Mouse (Mus musculus) forebrain, embryonic 12.5 days (tissue): Measurements from ENCODE around the gene Snta1. TPM values are rescaled to one million over a fixed set of nuclear protein-coding genes. Genes with fewer than 3 reads are reported as not detected.

ENCODE experiments used
- ATAC-seq: fragments of 200-750 bp; cut with Nextera tagmentation; 2 replicates; pipeline ENCODE4 v1.8.0; 2017; ENCODE audit warnings: moderate TSS enrichment; ENCODE audit not compliant: low FRiP score
- H3K27ac ChIP-seq: fragments of 300-500 bp; sonication (generic); 2 replicates; pipeline ENCODE4 v1.5.1; 2016; ENCODE audit warnings: mild to moderate bottlenecking
- H3K27me3 ChIP-seq: fragments of 300-500 bp; sonication (generic); 2 replicates; pipeline ENCODE4 v1.6.1; 2016; ENCODE audit warnings: mild to moderate bottlenecking
- H3K36me3 ChIP-seq: fragments of 300-500 bp; sonication (generic); replicated peaks from 2 replicates; pipeline ENCODE4 v1.6.1; 2016; ENCODE audit warnings: mild to moderate bottlenecking
- H3K4me1 ChIP-seq: fragments of 300-500 bp; sonication (generic); 2 replicates; pipeline ENCODE4 v1.6.1; 2016
- H3K4me2 ChIP-seq: fragments of 300-500 bp; sonication (generic); 2 replicates; pipeline ENCODE4 v1.6.1; 2016; ENCODE audit warnings: mild to moderate bottlenecking, moderate library complexity
- H3K4me3 ChIP-seq: fragments of 300-500 bp; sonication (generic); replicated peaks from 2 replicates; pipeline ENCODE4 v1.5.1; 2016; ENCODE audit warnings: mild to moderate bottlenecking
- H3K9ac ChIP-seq: fragments of 300-500 bp; sonication (generic); 2 replicates; pipeline ENCODE4 v1.6.1; 2016; ENCODE audit warnings: mild to moderate bottlenecking
- H3K9me3 ChIP-seq: fragments of 300-500 bp; sonication (generic); 2 replicates; pipeline ENCODE4 v1.6.1; 2016
- WGBS: fragments of 180-500 bp; shearing (Covaris S2); methylation state at CpG from one replicate; pipeline ENCODE4 v1.1.7; 2016; 5-methylcytosine and 5-hydroxymethylcytosine counted together
- polyA plus RNA-seq: library from polyadenylated mRNA; unstranded; fragments of >200 nt; fragmentation: Nextera tagmentation; extraction: Ambion mirVana; gene quantifications from 2 replicates; pipeline ENCODE4 v1.2.1, GENCODE M21; 2016

The Snta1 gene
- polyA plus RNA-seq, 1 experiment from 2014 or later = 4.2 TPM

- H3K9ac ChIP-seq = no peak overlapping the region
- H3K4me1 ChIP-seq = peaks cover 38% of the 10 kb centered on the region
- H3K27me3 ChIP-seq = no peaks in the 10 kb centered on the region
- H3K4me3 ChIP-seq = no peak overlapping the region
- no peak overlapping the region for H3K4me2 ChIP-seq
- no peak overlapping the region for H3K27ac ChIP-seq
- no peaks in the 10 kb centered on the region for H3K9me3 ChIP-seq
- 93% methylated on average over 7 of the region's 7 CpGs for WGBS
- ATAC-seq = no peak
- H3K36me3 ChIP-seq = no peaks in the 10 kb centered on the region
Measured at GRCm38 (mm10) chr2:154434690-154435089, 26.8 kb upstream of the Snta1 start.

- H3K27ac ChIP-seq = no peak overlapping the region
Measured at GRCm38 (mm10) chr2:154433391-154433790, 25.5 kb upstream of the Snta1 start.

GRCm38 (mm10) chr2:154432696-154433095, 24.8 kb upstream of the Snta1 start:
- 77% methylated on average over 2 of the region's 2 CpGs for whole genome bisulfite sequencing
- no peak for ATAC-seq
- Histone ChIP-seq H3K9ac (no peak overlapping the region), H3K9me3 (no peaks in the 10 kb centered on the region), H3K27me3 (0 out of 2 replicates have a peak, but pooled peaks cover 5% of the 10 kb centered on the region), H3K27ac (no peak overlapping the region), H3K4me1 (peaks cover 25% of the 10 kb centered on the region), H3K36me3 (no peaks in the 10 kb centered on the region), H3K4me2 (no peak overlapping the region), H3K4me3 (no peak overlapping the region)

More at GRCm38 (mm10) chr2:154433391-154433790, 25.5 kb upstream of the Snta1 start:
- H3K9me3 ChIP-seq = no peaks in the 10 kb centered on the region
- no peaks in the 10 kb centered on the region for H3K27me3 ChIP-seq
- no peak overlapping the region for H3K4me2 ChIP-seq
- no peak for ATAC-seq
- H3K4me3 ChIP-seq = no peak overlapping the region
- H3K9ac ChIP-seq = no peak overlapping the region
- no peaks in the 10 kb centered on the region for H3K36me3 ChIP-seq
- peaks cover 25% of the 10 kb centered on the region for H3K4me1 ChIP-seq
- WGBS = 70% methylated on average over 3 of the region's 3 CpGs

GRCm38 (mm10) chr2:154430566-154430965, 22.7 kb upstream of the Snta1 start:
- no peak for ATAC-seq
- no peak overlapping the region for H3K4me3 ChIP-seq
- no peaks in the 10 kb centered on the region for H3K36me3 ChIP-seq
- no peak overlapping the region for H3K27ac ChIP-seq
- no peak overlapping the region for H3K9ac ChIP-seq
- H3K4me2 ChIP-seq = no peak overlapping the region
- 0 out of 2 replicates have a peak, but pooled peaks cover 5% of the 10 kb centered on the region for H3K27me3 ChIP-seq
- no peaks in the 10 kb centered on the region for H3K9me3 ChIP-seq
- 95% methylated on average over 2 of the region's 2 CpGs for WGBS
- H3K4me1 ChIP-seq = peaks cover 28% of the 10 kb centered on the region

- no peak overlapping the region for H3K9ac ChIP-seq
- H3K4me3 ChIP-seq = no peak overlapping the region
- H3K4me1 ChIP-seq = peaks cover 20% of the 10 kb centered on the region
- H3K36me3 ChIP-seq = no peaks in the 10 kb centered on the region
- WGBS = 19% methylated on average over 17 of the region's 17 CpGs
- no peak for ATAC-seq
- H3K9me3 ChIP-seq = no peaks in the 10 kb centered on the region
- H3K27ac ChIP-seq = peak overlapping the region; percentile 93
- peak overlapping the region; percentile 39 for H3K4me2 ChIP-seq
- H3K27me3 ChIP-seq = 0 out of 2 replicates have a peak, but pooled peaks cover 5% of the 10 kb centered on the region
Measured at GRCm38 (mm10) chr2:154427853-154428360, 20.0 kb upstream of the Snta1 start.

GRCm38 (mm10) chr2:154426905-154427852, 19.3 kb upstream of the Snta1 start:
- Histone ChIP-seq H3K4me2 (peak overlapping the region; percentile 65), H3K27me3 (0 out of 2 replicates have a peak, but pooled peaks cover 5% of the 10 kb centered on the region), H3K4me1 (peaks cover 23% of the 10 kb centered on the region), H3K27ac (peak overlapping the region; percentile 93), H3K36me3 (no peaks in the 10 kb centered on the region), H3K9me3 (no peaks in the 10 kb centered on the region), H3K9ac (peak overlapping the region; percentile 54; the same call in 1 of the 2 replicates), H3K4me3 (peak overlapping the region; percentile 38)
- 26% methylated on average over 11 of the region's 11 CpGs for WGBS
- ATAC-seq = peak; percentile 33; the same call in 1 of the 2 replicates

GRCm38 (mm10) chr2:154426188-154426904, 18.4 kb upstream of the Snta1 start:
- peak; percentile 88 for ATAC-seq
- Histone ChIP-seq H3K4me3 (peak overlapping the region; percentile 38), H3K9ac (peak overlapping the region; percentile 54), H3K27me3 (0 out of 2 replicates have a peak, but pooled peaks cover 5% of the 10 kb centered on the region), H3K27ac (peak overlapping the region; percentile 93), H3K4me2 (peak overlapping the region; percentile 65), H3K9me3 (no peaks in the 10 kb centered on the region), H3K4me1 (peaks cover 31% of the 10 kb centered on the region), H3K36me3 (no peaks in the 10 kb centered on the region)
- 1% methylated on average over 24 of the region's 25 CpGs for WGBS

GRCm38 (mm10) chr2:154425522-154425921, 17.6 kb upstream of the Snta1 start:
- Histone ChIP-seq H3K9me3 (no peaks in the 10 kb centered on the region), H3K27me3 (0 out of 2 replicates have a peak, but pooled peaks cover 5% of the 10 kb centered on the region), H3K36me3 (no peaks in the 10 kb centered on the region), H3K27ac (peak overlapping the region; percentile 93), H3K4me3 (no peak overlapping the region), H3K4me1 (peaks cover 39% of the 10 kb centered on the region), H3K4me2 (no peak overlapping the region), H3K9ac (no peak overlapping the region)
- no peak for ATAC-seq
- 88% methylated on average over 3 of the region's 3 CpGs for WGBS

GRCm38 (mm10) chr2:154423548-154423947, 15.6 kb upstream of the Snta1 start:
- Histone ChIP-seq H3K4me3 (no peak overlapping the region), H3K27ac (no peak overlapping the region), H3K4me1 (peaks cover 47% of the 10 kb centered on the region), H3K9ac (no peak overlapping the region), H3K36me3 (no peaks in the 10 kb centered on the region), H3K27me3 (0 out of 2 replicates have a peak, but pooled peaks cover 5% of the 10 kb centered on the region), H3K9me3 (no peaks in the 10 kb centered on the region), H3K4me2 (no peak overlapping the region)
- no peak for ATAC-seq
- 86% methylated on average over 2 of the region's 2 CpGs for WGBS

- H3K27me3 ChIP-seq = no peaks in the 10 kb centered on the region
- ATAC-seq = no peak
- H3K36me3 ChIP-seq = no peaks in the 10 kb centered on the region
- H3K27ac ChIP-seq = peak overlapping the region; percentile 86
- H3K9ac ChIP-seq = no peak overlapping the region
- H3K9me3 ChIP-seq = no peaks in the 10 kb centered on the region
- no peak overlapping the region for H3K4me2 ChIP-seq
- H3K4me3 ChIP-seq = no peak overlapping the region
- peaks cover 34% of the 10 kb centered on the region for H3K4me1 ChIP-seq
- WGBS = 63% methylated on average over 5 of the region's 5 CpGs
Measured at GRCm38 (mm10) chr2:154422181-154422580, 14.3 kb upstream of the Snta1 start.

- WGBS = 17% methylated on average over 7 of the region's 7 CpGs
- H3K4me1 ChIP-seq = peaks cover 32% of the 10 kb centered on the region
- H3K4me2 ChIP-seq = no peak overlapping the region; the same call in 1 of the 2 replicates
- peak; percentile 81 for ATAC-seq
- no peaks in the 10 kb centered on the region for H3K9me3 ChIP-seq
- no peaks in the 10 kb centered on the region for H3K36me3 ChIP-seq
- H3K9ac ChIP-seq = no peak overlapping the region
- no peak overlapping the region for H3K4me3 ChIP-seq
- H3K27me3 ChIP-seq = no peaks in the 10 kb centered on the region
- peak overlapping the region; percentile 86 for H3K27ac ChIP-seq
Measured at GRCm38 (mm10) chr2:154420942-154421731, 13.2 kb upstream of the Snta1 start.
